Mouse (Mus musculus) Patski (cell line): ENCODE data around the gene Maml2. TPM values are rescaled to one million over a fixed set of nuclear protein-coding genes. Genes with fewer than 3 reads are reported as not detected.
A peak's percentile ranks its signal among the peaks of the same experiment; 100 is the strongest.

Experiments
- ATAC-seq: fragments of 100-300 bp; one replicate; pipeline ENCODE4 v1.8.0; 2021
- CTCF ChIA-PET: fragments of 350-600 bp; sonication (Branson Sonifier 250); formaldehyde crosslinking; loops from one replicate; lab custom pipeline; 2022; ENCODE audit warnings: inconsistent platforms; lab: Charles Lee
- POLR2A ChIA-PET: fragments of 350-600 bp; sonication (Branson Sonifier 250); formaldehyde crosslinking; loops from one replicate; lab custom pipeline; 2022; ENCODE audit warnings: antibody characterized with exemption, inconsistent platforms; lab: Charles Lee
- DNase-seq: peaks from one replicate; pipeline ENCODE4 v3.0.0-alpha.2; 2011; ENCODE audit warnings: low read depth, low spot score
- H3K27me3 ChIP-seq: fragments of 371-371 bp; one replicate; pipeline ENCODE4 v1.5.1; 2021
- CTCF ChIP-seq: fragments of 100-300 bp; IDR thresholded peaks from one replicate; pipeline ENCODE4 v1.5.1; 2021
- in situ Hi-C: fragments of 300-500 bp; cut with MboI; formaldehyde crosslinking; loops from 3 replicates; pipeline ENCODE4 v1.11.1; 2018; ENCODE audit warnings: low pct_unique_long_range_greater_than_20kb, mixed read lengths
- polyA plus RNA-seq: library from polyadenylated mRNA; unstranded; gene quantifications from one replicate; pipeline ENCODE4 v1.2.3, GENCODE M21; 2021

Gene Maml2
- polyA plus RNA-seq, 1 experiment from 2014 or later = 10.5 TPM

DNA sequence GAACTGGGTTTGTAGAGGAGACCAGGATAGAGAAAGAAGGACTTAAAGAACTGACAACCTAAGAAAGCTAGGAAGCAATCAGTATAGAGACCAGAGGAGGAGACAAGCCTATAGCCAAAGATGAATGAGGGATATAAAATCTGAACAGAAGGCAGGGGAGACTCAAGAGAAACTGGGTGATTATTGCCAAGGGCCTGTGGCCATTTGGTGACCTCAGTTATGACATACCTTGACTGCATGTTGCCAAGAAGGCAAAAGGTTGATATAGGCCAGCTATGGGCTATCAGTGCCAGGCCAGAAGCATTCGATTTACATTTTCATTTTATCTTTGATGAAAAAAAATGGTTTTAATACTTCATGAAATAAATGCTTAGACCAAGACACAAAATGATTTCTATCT lies 327.0 kb downstream of the Maml2 start:
- no peak for ATAC-seq
- no peak for DNase-seq
- no peaks in the 10 kb centered on the region for H3K27me3 ChIP-seq
- TF ChIP-seq CTCF = no peak
- ChIA-PET CTCF (interaction anchor here (1.4 to 1.6 kb wide), 2 partner anchors 18 to 46 kb away, joined by 3 to 4 read pairs; no protein-coding TSS in a partner anchor), POLR2A (interaction anchor here (0.9 kb wide), 1 partner anchor 9 kb away, joined by 3 read pairs; no protein-coding TSS in a partner anchor)
- in situ Hi-C loops = no loop called here

DNA sequence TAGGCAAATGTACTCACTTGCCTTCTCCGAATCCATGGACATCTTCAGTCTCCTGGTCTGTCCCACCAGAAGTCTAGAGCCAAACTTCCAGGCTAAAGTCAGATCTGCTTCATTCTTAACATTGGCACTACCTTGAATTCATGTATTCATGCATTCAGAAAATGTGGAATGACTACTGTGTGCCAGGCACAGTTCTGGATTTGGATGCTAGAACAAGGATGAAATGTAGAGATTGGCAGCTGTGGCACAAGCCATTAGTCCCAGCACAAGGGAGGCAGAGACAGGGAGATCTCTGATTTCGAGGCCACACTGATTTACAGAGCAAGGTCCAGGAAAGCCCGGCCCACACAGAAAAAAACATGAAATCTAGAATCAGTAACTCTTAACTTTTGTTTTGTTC lies 327.5 kb downstream of the Maml2 start:
- DNase-seq (no peak), ATAC-seq (no peak)
- in situ Hi-C loops = no loop called here
- H3K27me3 ChIP-seq = no peaks in the 10 kb centered on the region
- ChIA-PET CTCF (interaction anchor here (1.4 to 1.6 kb wide), 2 partner anchors 18 to 46 kb away, joined by 3 to 4 read pairs; no protein-coding TSS in a partner anchor), POLR2A (interaction anchor here (0.9 kb wide), 1 partner anchor 9 kb away, joined by 3 read pairs; no protein-coding TSS in a partner anchor)
- TF ChIP-seq CTCF = no peak

DNA sequence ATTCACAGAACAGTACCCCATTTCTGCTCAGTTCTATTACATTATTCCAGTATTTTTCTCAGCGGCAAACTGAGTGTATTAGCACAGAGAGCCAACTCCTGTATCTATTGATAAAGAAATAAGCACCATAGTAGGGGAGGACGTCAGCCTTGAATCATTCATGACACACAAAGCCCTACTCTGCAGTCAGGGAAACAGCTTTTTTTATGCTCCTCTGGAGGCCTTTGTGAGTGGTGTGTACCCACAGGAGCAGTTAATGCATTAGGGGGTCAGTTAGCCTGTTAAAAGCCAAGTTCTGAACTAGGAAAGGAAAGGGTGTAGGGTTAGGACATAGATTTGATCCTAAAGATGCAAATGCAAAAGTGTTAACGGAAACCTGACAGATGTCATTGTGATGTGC lies 328.7 kb downstream of the Maml2 start:
- ChIA-PET CTCF (no interaction called here), POLR2A (no interaction called here)
- in situ Hi-C loops = no loop called here
- DNase-seq (no peak), ATAC-seq (no peak)
- H3K27me3 ChIP-seq = no peaks in the 10 kb centered on the region
- no peak for TF ChIP-seq CTCF

DNA sequence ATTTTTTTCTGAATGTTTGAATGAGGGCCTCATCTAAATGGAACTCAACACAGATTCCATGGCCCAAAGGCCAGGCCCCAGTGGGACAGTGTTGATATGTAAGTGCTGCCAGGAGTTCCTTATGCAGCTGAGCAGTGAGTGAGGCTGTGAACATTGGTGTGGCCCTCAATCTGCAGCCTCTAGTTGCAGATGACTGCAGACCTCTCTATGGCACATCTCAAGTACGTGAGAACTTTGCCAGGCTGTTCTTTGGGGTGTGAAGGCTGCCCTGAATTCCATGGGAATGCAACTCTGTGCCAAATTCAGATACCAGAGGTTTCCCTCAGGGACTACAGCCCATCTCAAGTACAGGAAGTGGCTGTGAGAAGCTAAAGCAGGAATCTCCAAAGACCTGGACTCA lies 335.6 kb downstream of the Maml2 start:
- DNase-seq (peak; percentile 43), ATAC-seq (peak; percentile 81)
- CTCF ChIA-PET = interaction anchor here (1.2 kb wide), 2 partner anchors 15 to 57 kb away, joined by 3 to 4 read pairs; no protein-coding TSS in a partner anchor
- H3K27me3 ChIP-seq = no peaks in the 10 kb centered on the region
- in situ Hi-C loops = no loop called here
- TF ChIP-seq CTCF = no peak
- POLR2A ChIA-PET = interaction anchor here (1.0 kb wide), 1 partner anchor 8 kb away, joined by 3 read pairs; no protein-coding TSS in a partner anchor

DNA sequence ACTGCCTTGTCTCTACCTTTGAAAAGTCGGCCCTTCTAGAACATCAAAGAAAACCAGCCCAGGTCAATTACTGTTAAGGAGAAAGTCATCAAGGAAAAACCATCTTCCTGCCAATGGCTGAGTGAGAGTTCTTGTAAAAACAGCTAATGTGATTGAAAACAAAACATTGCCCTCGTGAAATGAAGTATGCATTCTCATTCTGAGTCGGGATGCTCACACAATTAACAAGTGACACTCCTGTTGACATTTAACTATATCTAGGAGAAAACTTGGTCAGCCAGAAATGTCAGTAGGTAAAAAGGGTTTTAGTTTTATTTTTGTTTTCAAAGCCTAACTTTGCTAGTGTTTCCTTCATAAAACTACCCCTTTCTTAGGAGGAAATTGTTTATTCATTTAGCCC lies 341.9 kb downstream of the Maml2 start:
- no peak for DNase-seq
- CTCF ChIA-PET = interaction anchor here (1.1 to 1.2 kb wide), 2 partner anchors 10 to 13 kb away, joined by 3 to 4 read pairs; no protein-coding TSS in a partner anchor
- POLR2A ChIA-PET = no interaction called here
- TF ChIP-seq CTCF = no peak
- ATAC-seq = no peak
- in situ Hi-C loops = no loop called here
- no peaks in the 10 kb centered on the region for H3K27me3 ChIP-seq

DNA sequence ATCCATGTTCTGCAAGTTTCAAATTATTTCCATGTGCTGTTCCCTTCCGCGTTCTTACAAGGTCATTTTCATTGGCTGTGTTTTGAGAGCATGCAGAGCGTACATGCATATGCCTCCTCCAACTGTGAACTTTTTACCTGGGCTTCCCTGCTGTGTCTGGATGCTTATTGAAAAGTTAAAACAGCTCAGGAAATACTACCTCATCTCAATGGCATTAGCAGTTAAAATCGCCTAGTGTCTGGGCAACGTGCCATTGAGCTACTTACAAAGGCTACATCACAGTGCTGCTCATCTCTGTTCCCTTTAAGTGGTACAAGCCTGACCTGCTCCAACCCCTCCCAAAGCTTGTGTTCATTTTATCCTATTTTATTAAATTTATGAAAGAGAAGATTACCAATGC lies 347.4 kb downstream of the Maml2 start:
- in situ Hi-C loops = no loop called here
- DNase-seq = no peak
- peak; percentile 26 for ATAC-seq
- ChIA-PET CTCF (no interaction called here), POLR2A (no interaction called here)
- no peak for TF ChIP-seq CTCF
- no peaks in the 10 kb centered on the region for H3K27me3 ChIP-seq

DNA sequence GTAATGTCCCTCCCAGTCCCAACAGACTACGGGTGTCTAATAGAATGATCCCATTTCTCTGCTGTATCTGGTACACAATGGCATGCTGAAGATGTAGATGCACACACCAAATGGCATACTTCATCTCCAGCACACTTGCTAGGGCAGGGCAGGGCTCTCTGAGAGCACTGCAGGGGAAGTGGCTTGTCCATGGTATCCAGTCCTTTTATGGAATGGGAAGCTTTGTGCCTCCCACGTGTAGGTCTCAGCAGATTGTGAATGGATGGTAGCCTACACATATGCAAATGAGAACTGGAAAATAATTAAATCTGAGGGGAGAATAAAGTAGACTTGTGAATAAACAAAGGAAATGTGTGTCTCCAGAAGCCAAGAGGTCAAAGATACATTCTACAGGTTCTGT lies 353.3 kb downstream of the Maml2 start:
- no peaks in the 10 kb centered on the region for H3K27me3 ChIP-seq
- ChIA-PET POLR2A (no interaction called here), CTCF (no interaction called here)
- TF ChIP-seq CTCF = no peak
- no peak for ATAC-seq
- no peak for DNase-seq
- in situ Hi-C loops = no loop called here

DNA sequence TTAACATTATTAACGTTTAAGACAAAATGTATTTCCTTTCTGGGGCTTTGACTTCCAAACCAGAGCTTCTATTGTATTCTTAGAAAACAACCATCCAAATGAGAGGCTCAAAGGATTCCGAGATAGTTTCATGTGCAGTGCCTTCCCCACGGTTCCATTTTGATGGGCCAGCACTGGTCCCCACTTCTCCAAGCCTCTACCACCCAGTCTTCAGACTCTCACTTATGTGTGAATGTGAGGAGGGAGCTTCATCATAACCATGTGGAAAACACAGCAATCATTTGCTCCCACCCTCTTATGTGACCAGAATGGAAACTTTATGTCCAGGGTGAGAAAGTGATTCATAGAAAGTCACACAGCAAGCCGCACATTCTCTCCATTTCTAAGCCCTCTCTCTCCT lies 354.1 kb downstream of the Maml2 start:
- in situ Hi-C loops = no loop called here
- no peaks in the 10 kb centered on the region for H3K27me3 ChIP-seq
- DNase-seq (no peak), ATAC-seq (no peak)
- ChIA-PET CTCF (interaction anchor here (0.9 to 2.2 kb wide), 5 partner anchors 12 to 420 kb away, joined by 3 to 9 read pairs (median 4); no protein-coding TSS in a partner anchor), POLR2A (no interaction called here)
- no peak for TF ChIP-seq CTCF

DNA sequence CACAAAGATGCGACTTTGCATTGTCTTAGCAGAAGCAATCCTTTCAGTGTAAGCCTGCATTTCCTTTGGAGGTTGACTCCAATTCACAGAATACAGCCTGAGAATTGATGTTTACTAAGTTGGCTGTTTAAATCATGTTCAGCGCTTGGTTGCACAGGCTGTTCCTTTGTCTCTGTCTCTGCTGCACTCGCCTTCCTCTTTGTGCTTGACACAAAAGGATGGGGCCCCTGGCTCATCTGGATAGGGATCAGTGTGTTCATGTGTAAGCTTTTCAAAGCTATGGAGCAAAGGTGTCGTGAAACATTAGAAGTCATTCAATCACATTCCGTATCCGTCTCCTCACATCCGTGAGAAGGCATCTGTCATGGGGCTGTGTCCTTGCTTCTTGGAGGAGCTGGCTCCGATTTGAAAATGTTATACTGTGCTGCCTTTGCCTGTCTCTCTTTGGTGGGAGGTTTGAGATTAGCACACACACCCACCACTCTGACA lies 354.7 kb downstream of the Maml2 start:
- no peaks in the 10 kb centered on the region for H3K27me3 ChIP-seq
- no peak for TF ChIP-seq CTCF

DNA sequence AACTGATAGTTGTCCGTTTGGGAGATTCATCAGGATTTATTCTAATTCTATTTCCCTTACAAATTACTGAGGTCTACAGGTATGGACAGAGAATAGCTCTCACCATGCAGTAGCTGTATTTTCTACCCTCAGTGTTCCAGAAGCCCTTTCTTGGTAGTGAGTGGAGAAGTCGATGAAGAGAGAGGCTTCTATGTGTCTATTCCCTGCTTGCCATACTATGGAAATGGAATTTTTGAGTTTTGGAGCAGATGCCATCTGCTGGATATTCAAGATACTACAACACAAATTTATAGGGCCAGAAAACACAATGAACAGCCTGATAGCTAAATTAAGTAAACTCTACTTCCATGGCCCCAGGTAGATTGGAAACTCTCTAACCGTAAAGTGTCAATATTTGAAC lies 355.2 kb downstream of the Maml2 start:
- no peak for DNase-seq
- H3K27me3 ChIP-seq = no peaks in the 10 kb centered on the region
- CTCF ChIA-PET = interaction anchor here (1.0 to 2.2 kb wide), 10 partner anchors 9 to 421 kb away, joined by 3 to 11 read pairs (median 4); no protein-coding TSS in a partner anchor
- POLR2A ChIA-PET = no interaction called here
- in situ Hi-C loops = no loop called here
- ATAC-seq = no peak
- peak; percentile 59 for TF ChIP-seq CTCF

More for the DNA sequence above, 354.7 kb downstream of the Maml2 start:
- in situ Hi-C loops = no loop called here
- POLR2A ChIA-PET = no interaction called here
- ATAC-seq (no peak), DNase-seq (no peak)
- CTCF ChIA-PET = interaction anchor here (0.9 to 2.2 kb wide), 9 partner anchors 10 to 420 kb away, joined by 3 to 11 read pairs (median 4); no protein-coding TSS in a partner anchor
